Mouse (Mus musculus): ENCODE results near the gene Bdkrb1.

Bdkrb1 gene

DNA sequence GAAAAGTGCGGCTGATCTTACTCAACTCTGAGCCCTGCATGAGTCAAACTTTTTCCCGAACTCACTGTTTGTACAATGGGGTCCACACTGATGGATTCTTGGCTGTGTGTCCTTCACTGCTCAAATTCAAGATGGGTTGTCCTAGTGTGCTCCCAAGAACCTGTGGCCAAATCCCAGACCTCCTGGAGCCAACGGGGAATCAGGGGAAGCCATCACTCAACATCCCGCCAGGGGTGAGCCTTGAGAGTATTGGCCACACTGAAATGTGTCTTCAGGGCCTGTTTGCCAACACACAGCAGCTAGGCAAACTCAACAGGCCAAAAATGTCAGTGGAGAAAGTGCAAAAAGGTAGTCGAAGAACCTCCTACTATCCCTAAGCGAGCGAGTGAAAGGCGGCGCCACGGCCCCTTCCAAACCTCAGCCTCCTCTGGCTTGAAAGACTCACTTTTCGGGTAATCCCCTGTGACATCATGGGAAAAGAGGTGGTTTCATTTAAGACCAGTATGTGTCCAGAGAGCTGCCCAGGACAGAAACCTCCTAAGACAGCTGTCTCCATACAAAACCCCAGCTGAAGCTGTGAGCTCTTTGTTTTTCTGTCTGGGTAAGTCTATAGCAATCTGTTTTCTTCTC lies at the start of gene Bdkrb1:
Bdkrb1 (plus strand) TSS at position 505 of the 630 bp plus-strand sequence.
- no peak for DNase-seq

GRCm38 (mm10) chr12:105554151-105554772 lies 48.6 kb upstream of the Bdkrb1 start:
- no peak for DNase-seq

GRCm38 (mm10) chr12:105555172-105555571 lies 47.7 kb upstream of the Bdkrb1 start:
- no peak for DNase-seq

DNA sequence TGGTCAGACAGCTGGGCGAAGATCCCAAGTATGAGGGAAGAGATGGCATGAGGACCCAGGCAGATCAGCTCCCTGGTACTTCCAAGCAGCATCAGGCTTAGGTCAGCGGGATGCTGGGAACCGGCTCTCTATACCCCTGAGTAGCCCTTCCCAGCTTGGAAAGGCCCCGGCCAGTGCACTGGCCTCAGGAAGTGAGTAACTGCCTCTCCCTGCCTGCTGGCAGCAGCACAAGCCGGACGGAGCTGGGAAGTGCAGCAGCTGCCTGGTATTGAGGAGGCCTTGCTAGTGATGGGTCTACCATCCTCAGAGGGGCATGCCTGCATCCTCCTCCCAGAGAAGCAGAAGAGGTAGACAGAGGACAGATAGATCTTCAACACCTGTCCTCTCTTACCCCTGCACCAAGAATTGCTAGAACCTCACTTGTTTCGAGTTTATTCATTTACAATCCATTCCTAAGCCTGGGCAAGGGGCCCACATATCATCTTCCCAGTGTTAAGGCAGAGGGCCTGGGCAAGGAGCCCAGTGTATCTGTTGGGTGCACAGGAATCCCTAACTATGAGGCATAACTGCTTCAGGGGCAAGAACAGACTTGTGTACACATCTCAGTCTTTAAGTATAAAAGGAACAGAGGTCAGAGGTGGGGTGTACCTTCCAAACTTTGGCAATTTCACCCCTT lies 45.5 kb upstream of the Bdkrb1 start:
- DNase-seq, result no peak

DNA sequence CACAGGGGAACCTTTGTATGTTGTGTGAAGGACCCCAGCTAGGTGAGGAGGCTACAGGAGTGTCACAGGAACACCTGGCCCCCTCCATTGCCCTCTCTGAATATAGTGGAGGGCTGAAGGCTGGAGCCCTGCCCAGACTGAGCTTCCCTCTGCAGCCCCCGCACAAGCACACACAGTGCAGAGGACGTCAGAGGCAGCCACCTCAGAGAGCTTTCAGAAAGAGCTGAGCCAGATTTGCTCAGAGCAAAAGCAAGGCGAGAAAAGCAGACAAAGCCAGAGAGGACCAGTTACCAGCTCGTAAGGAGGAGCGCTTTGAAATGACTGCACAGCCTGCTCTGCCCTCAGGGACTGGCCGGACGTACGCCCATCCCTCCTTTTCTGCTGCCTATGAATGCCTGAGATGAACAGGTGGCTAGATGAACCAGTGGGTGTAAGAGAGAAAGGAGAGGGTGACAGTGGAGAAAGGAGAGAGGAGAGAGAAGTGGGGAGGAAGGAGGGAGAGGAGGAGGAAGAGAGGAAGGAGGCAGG lies 41.8 kb upstream of the Bdkrb1 start:
- no peak for DNase-seq

DNA sequence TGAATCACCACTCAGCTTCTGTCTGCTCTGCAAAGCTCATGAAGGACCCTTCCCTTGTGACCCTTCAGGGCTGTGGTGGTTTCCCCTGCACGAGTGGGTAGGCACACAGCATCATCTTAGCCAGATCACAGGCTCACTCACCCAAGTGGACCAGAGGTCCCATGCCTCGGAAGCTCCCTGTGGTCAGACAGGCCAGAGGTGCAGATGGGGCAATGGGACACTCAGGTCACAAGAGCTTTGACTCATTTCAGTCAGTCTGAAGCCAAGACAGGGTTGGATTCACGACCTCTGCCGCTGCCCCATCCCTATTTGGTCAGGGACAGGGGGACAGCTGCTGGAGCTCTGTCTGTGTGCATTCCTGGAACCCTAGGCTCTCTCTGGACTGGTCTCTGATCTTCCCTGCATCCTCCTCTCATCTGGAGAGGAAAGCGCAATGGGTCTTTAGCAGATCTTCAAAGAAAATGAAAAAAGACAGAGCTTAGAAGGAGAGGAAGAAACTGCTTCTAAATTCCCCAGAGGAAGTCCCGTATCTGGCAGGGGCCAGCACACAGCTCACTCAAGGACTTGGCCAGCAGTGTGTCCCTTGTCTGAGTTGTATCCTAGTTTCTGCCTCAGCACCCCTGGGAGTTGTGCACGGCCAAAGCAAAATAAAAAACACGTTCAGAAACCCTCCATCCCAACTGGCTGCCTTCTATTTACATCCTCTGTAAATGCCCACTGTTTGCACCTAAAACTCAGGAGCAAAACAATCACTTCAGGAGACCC lies 40.6 kb upstream of the Bdkrb1 start:
- no peak for DNase-seq

GRCm38 (mm10) chr12:105562936-105563680 lies 39.8 kb upstream of the Bdkrb1 start, which contains the start of gene Bdkrb2:
Bdkrb2 (plus strand) TSS chr12:105563226.
- peak in 1 of 2 experiments; percentile 12 for DNase-seq

GRCm38 (mm10) chr12:105563726-105564275 lies 39.1 kb upstream of the Bdkrb1 start:
- no peak for DNase-seq

GRCm38 (mm10) chr12:105565221-105565620 lies 37.7 kb upstream of the Bdkrb1 start:
- DNase-seq, result no peak

- DNase-seq, result no peak
Observed at GRCm38 (mm10) chr12:105571867-105572266, 31.0 kb upstream of the Bdkrb1 start.

DNA sequence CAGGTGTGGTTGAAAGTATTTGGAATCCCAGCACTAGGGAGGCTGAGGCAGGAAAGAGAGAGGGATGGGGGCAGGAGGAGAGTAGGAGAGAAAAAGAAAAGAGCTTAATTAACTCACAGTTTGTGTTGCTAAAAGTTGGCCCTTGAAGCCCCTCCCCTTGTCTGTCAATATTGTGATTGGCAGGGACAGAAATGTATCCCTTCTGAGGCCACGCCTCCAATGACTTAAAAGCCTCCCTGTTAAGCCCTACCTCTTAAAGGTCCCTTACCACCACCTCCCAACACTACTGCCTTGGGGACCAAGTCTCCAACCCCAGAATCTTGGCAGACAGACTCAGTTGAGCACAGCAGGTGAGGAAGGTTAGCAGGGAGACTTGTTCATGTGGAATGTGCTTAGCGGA lies 30.3 kb upstream of the Bdkrb1 start:
- no peak for DNase-seq

DNA sequence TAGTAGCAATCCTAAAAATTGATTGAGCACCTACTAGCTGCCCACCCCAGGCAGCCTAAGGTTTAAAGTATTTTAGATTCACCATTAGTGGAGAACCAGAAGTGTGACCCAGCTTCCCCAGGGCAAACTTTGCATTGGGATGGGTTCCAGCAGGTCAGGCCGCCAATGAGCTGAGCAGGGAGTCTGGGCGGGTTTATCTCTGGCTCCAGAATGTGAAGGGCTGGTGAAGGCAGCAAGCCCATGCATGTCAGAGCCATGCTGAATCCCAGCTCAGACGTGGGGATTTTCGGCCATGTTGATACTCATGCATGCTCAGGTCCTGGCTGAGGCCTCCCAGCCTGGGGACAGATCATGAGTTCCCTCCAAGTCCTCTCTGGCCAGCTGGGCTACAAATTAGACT lies 28.5 kb upstream of the Bdkrb1 start:
- no peak for DNase-seq

DNA sequence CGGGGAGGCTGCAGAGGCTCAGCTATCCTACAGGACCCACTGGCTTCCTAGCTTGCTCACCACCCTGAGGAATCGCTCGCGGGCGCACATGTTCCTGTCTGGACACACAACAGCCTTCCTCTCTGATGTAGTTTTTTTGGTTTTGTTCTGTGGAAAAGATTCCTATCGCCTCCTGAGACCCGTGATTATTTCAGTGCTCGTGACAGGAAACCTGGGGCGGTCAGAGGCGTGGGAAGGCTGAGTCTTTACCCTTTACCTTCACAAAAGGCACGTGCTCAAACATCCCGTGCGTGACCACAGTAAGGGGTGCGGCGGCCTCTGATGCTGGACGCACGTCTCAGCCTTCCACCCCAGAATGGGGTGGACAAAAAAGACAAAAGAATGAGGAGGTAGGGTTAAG lies 22.4 kb upstream of the Bdkrb1 start:
- no peak for DNase-seq

- DNase-seq, result no peak
Observed at GRCm38 (mm10) chr12:105582486-105582885, 20.4 kb upstream of the Bdkrb1 start.

- no peak for DNase-seq
Observed at GRCm38 (mm10) chr12:105583484-105583883, 19.4 kb upstream of the Bdkrb1 start.

DNA sequence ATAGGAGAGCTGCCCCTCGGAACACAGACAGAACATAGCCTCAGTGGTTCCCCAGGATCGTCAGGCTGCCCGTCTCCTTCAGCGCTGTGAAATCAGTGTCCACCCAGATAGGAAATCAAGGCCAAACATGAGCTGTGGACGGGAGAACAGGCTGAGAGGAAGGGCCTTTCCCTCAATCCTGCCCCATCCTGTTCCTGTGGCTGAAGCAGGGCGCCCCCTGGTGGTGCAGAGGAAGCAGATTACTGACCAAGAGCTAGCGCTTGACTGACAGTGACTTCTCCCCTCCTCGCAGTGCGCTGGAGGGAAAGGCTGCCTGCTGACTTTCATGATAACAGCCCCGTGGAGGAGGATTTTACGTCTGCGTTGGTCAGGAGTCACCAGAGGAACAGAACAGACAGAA lies 18.0 kb upstream of the Bdkrb1 start:
- DNase-seq, result peak; percentile 57 to 82

GRCm38 (mm10) chr12:105587526-105587925 lies 15.4 kb upstream of the Bdkrb1 start:
- no peak for DNase-seq

DNA sequence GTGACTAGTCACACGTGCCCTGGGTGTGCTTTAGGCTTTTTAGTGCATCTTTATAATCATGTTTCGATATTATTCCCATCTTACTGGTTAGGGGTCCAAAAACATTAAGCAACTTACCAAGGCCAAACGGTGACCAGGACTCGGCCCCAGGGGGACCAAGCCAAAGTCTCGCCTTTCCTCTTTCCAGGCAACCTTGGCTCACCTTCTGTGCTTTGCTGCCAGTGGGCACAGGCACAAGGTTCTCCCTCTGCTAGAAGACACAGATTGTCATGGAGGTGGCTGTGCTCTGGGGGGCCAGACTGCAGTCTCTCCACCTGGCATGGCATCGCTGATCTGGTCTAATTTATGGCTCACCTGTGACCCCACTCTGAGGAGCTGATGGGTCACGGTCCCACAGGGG lies 12.1 kb upstream of the Bdkrb1 start:
- peak in 1 of 2 experiments; percentile 15 for DNase-seq

DNA sequence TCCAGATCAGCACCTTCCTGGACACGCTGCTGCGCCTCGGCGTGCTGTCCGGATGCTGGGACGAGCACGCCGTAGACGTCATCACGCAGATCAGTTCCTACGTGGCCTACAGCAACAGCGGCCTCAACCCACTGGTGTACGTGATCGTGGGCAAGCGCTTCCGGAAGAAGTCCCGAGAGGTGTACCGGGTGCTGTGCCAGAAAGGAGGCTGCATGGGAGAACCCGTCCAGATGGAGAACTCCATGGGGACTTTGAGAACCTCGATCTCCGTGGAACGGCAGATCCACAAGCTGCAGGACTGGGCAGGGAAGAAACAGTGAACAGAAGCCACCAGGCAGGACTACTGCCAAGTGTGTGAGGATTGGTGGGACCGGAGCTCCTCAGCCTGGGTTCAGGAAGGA lies 10.5 kb upstream of the Bdkrb1 start:
- peak; percentile 46 to 51 for DNase-seq

- no peak for DNase-seq
Observed at GRCm38 (mm10) chr12:105593471-105593870, 9.4 kb upstream of the Bdkrb1 start.

DNA sequence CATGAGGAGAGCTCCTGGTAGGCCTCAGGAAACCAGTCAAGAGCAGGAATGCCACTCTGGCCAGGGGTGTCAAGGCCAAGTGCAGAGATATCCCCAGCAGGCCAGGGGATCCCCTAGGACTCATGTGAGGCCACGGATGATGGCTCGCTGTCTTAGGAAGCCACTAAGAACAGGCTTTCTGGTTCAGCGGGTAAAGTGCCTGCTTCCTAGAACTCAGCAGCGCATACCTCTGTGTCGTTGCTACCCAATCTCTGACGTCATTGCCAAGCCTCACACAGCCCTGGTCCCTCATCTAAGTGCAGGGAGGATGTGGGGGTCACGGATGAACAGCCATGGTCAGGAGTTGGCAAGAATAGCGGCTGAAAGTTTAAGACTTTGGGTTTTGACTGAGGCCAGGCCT lies 5.8 kb upstream of the Bdkrb1 start:
- no peak for DNase-seq

GRCm38 (mm10) chr12:105598503-105598902 lies 4.4 kb upstream of the Bdkrb1 start:
- no peak for DNase-seq

Measured in cerebellum, adult 18-20 months (tissue).